13 mouse cellular contexts compared by ENCODE assay signal in genomic region chrX:109734961-109735537, GRCm38 (mm10).
DNase-seq lines count a peak whose midpoint lies in the region; ATAC-seq lines count a peak whose summit lies in the region.
"Had no signal": no experiment of that assay in that cellular context is flagged by ENCODE, and none has a peak within 500 bp of the region (broad histone marks: within the 10 kb centered on the region; RNA-seq: fewer than 3 reads in every experiment).

No protein-coding gene starts in this region.

- no peaks in the 10 kb centered on the region for H3K36me3 ChIP-seq in midbrain, embryonic 15.5 days (replicated peaks)
- H3K36me3 ChIP-seq: hindbrain, embryonic 15.5 days had no signal

- peak; percentile 6 for DNase-seq in cerebellum, adult 9-10 months
- no peak for DNase-seq in cerebellum, adult 9-11 months
- peak; percentile 12 to 23 for DNase-seq in left cerebral cortex, adult 18-20 months (ENCODE audit: low spot score in 2 of 2)
- DNase-seq in left cerebral cortex, adult 11 months (ENCODE audit: low spot score): no peak
- DNase-seq in Muller cell, postnatal 12 days (ENCODE audit: inconsistent ontology term): peak; percentile 2
- DNase-seq in layer of hippocampus, adult 9-10 months (ENCODE audit: low spot score): peak; percentile 33
- DNase-seq: adrenal gland, postnatal 25 days; B cell, adult 2 months; gastrocnemius, postnatal 10 days had no signal

- H3K9ac ChIP-seq in midbrain, embryonic 15.5 days: no peak overlapping the region
- H3K9ac ChIP-seq: hindbrain, embryonic 15.5 days had no signal

- no peaks in the 10 kb centered on the region for H3K9me3 ChIP-seq in midbrain, embryonic 15.5 days
- H3K9me3 ChIP-seq: hindbrain, embryonic 15.5 days; megakaryocyte, embryonic 14.5 days had no signal

- no peaks in the 10 kb centered on the region for H3K4me1 ChIP-seq in midbrain, embryonic 15.5 days
- H3K4me1 ChIP-seq: hindbrain, embryonic 15.5 days; megakaryocyte, embryonic 14.5 days had no signal

- 44% methylated on average over 4 of the region's 4 CpGs for WGBS in midbrain, embryonic 15.5 days

- no peak for ATAC-seq in megakaryocyte-erythroid progenitor cell, adult 5-6 weeks (replicated peaks; ENCODE audit: low FRiP score, low TSS enrichment, poor library complexity, severe bottlenecking)
- no peak for ATAC-seq in midbrain, embryonic 15.5 days (replicated peaks)

- no peak overlapping the region for H3K4me3 ChIP-seq in midbrain, embryonic 15.5 days
- H3K4me3 ChIP-seq: hindbrain, embryonic 15.5 days; megakaryocyte, embryonic 14.5 days had no signal

- no peak overlapping the region for H3K4me2 ChIP-seq in midbrain, embryonic 15.5 days
- H3K4me2 ChIP-seq: hindbrain, embryonic 15.5 days had no signal

- no peaks in the 10 kb centered on the region for H3K27me3 ChIP-seq in midbrain, embryonic 15.5 days (replicated peaks)
- H3K27me3 ChIP-seq: hindbrain, embryonic 15.5 days; megakaryocyte, embryonic 14.5 days had no signal

- H3K27ac ChIP-seq in midbrain, embryonic 15.5 days: no peak overlapping the region
- H3K27ac ChIP-seq: hindbrain, embryonic 15.5 days had no signal

Comparison
In these comparisons a context has a peak if more than half of its experiments do, and no peak if none do; other contexts are left out.
1. DNase-seq: peak in cerebellum, adult 9-10 months (single experiment), left cerebral cortex, adult 18-20 months (2 of 2), Muller cell, postnatal 12 days (single experiment) and layer of hippocampus, adult 9-10 months (single experiment); none in cerebellum, adult 9-11 months (single experiment) and left cerebral cortex, adult 11 months (single experiment).